Mouse (Mus musculus): ENCODE data around the gene Gas2l2.

The Gas2l2 gene

GRCm38 (mm10) chr11:83443824-83444223, 14.6 kb upstream of the Gas2l2 start:
- DNase-seq (ENCODE audit: low read depth, low spot score), result no peak

GRCm38 (mm10) chr11:83442596-83443267, 13.5 kb upstream of the Gas2l2 start:
- peak; percentile 87 for DNase-seq (ENCODE audit: low read depth, low spot score)

DNA sequence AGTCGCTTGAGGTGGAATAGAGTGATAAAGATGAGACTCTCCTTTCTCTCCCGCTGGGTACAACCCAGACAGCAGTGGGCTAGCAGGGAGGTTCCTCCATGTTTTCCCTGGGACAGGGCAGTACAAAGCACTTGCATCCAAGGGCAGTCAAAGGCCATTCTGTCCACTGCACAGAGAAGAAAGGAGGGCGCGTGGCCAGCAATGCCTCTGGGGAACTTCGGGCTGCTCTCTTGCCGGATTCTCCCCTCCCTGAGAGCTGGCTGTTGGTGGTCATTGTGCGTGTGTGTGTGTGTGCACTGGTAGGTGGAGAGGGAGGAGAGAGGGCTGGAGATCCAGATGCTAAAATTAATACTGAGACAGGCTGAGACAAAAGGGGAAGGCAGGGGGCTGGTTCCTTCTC, 12.0 kb upstream of the Gas2l2 start:
- DNase-seq (ENCODE audit: low read depth, low spot score), result peak; percentile 34

DNA sequence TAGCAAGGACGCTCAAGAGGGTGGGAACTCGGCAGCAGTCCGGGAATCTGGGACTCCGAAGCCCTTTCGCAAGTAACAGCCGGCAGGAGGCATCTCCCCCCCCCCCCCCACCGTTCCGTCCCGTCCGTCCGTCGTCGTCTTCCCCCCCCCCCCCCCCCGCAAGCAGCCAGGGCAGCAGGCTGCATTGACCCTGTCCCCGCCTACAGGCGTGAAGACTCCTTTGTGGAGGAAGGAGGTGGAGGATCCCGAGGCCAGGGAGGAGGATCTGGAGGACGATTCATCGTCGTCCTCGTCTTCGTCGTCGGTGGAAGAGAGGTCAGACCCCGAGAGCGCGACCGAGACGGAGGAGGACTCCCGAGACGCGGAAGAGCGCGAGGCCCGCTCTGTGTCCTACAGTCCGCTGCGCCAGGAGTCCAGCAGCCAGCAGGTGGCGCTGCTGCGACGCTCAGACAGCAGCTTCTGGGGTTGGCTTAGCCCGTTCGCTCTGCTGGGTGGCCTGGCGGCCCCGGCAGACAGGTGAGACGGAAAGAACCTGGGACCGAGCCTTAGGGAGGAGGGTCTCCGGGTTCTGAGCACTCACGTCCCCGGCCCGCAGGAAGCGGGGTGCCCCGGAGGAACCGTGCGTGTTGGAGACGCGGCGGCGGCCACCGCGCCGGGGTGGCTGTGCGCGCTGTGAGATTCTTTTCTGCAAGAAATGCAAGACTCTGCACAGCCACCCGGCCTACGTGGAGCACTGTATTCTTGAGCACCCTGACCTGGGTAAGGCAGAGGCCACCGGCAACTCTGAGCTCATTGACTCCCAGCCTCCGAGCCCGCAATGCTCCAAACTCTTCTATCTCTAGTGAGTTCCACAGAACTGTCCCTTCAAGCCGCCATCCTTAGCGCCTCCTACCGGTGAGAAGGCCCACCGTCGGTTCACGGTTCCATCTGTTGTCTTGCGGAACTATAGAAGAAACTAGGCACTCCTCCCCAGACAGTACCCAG, 11.1 kb upstream of the Gas2l2 start:
- DNase-seq (ENCODE audit: low read depth, low spot score), result peak; percentile 90

GRCm38 (mm10) chr11:83439426-83440060, 10.3 kb upstream of the Gas2l2 start:
- peak; percentile 44 for DNase-seq (ENCODE audit: low read depth, low spot score)

DNA sequence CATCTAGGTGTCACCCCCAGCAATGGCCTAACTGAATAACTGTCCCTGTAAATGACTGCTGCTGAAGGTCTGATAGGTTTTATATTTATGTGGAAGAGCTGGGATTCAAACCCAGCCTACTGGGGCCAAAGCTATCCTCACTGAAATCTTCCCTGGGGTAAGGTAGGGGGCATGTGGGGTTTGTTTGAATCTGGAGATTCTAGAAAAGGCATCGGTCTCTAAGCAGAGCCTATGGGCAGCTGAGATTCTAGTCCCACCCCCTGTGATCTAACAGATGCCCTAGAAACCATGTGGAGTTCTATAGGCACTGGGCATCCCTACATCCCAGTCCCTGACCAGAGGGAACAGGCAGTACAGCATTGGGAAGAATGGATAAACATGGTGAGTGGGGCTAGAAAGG, 8.1 kb upstream of the Gas2l2 start, which contains the start of gene 1700020L24Rik:
Gene 1700020L24Rik, plus strand, starts transcription at position 301 of the 400 bp plus-strand sequence.
- no peak for DNase-seq (ENCODE audit: low read depth, low spot score)

- no peak for DNase-seq (ENCODE audit: low read depth, low spot score)
Observed at GRCm38 (mm10) chr11:83432533-83432932, 3.3 kb upstream of the Gas2l2 start.

GRCm38 (mm10) chr11:83426964-83427363, 2.3 kb downstream of the Gas2l2 start:
- DNase-seq (ENCODE audit: low read depth, low spot score), result no peak

GRCm38 (mm10) chr11:83424681-83425080, 4.6 kb downstream of the Gas2l2 start:
- DNase-seq (ENCODE audit: low read depth, low spot score), result peak; percentile 83

DNA sequence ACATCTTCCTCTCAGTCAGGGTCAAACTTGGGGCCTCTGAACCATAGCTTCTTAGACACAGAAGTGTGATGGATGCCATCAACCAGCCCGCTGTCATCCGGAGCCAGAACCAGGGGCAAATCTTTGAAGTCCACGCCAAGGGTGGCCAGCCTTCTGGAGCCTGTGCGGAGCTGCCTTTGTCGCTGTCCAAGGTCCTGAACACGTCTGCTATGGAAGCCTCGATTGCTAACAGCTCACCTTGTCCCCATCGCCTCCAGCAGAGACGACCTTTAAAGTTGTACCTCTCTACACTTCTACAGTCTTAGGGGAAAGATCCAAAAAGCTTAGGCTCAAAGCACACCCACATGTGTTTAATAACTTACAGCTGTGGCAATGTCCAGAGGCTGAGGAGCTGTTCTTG, 8.0 kb downstream of the Gas2l2 start:
- DNase-seq (ENCODE audit: low read depth, low spot score), result peak; percentile 72

DNA sequence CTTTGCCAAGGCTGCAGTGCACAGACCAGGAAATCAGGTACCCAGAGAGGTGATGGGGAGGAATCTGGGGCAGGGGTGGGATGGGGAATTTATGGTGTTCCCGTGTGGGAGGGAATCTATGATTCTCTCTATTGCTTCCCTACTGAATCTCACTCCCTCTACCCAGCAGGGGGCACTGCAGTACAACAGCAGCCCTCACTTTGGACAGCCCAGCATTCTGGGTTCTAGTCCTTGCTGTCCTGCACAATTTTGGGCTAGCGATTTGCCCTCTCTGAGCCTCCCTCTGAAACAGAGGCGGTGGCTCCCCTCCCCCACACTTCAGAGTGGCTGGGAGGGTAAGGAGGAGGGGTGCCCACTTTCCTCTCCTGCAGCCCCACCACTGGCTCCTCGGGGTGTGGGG, 8.9 kb downstream of the Gas2l2 start:
- no peak for DNase-seq (ENCODE audit: low read depth, low spot score)

DNA sequence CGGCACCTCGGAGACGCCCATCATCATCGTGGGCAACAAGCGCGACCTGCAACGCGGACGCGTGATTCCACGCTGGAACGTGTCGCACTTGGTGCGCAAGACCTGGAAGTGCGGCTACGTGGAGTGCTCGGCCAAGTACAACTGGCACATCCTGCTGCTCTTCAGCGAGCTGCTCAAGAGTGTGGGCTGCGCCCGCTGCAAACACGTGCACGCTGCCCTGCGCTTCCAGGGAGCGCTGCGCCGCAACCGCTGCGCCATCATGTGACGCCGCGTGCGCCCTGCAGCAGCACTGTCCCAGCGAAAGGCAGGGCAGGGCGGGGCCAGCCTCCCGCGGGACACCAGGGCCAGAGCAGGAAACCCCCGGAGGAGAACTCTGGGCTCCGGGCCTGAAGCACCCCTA, 10.7 kb downstream of the Gas2l2 start:
- no peak for DNase-seq (ENCODE audit: low read depth, low spot score)

GRCm38 (mm10) chr11:83417708-83418107, 11.5 kb downstream of the Gas2l2 start:
- no peak for DNase-seq (ENCODE audit: low read depth, low spot score)

- peak; percentile 62 for DNase-seq (ENCODE audit: low read depth, low spot score)
Observed at GRCm38 (mm10) chr11:83417080-83417479, 12.2 kb downstream of the Gas2l2 start.

GRCm38 (mm10) chr11:83410510-83410909, 18.7 kb downstream of the Gas2l2 start:
- no peak for DNase-seq (ENCODE audit: low read depth, low spot score)

GRCm38 (mm10) chr11:83409792-83410291, 19.4 kb downstream of the Gas2l2 start:
- DNase-seq (ENCODE audit: low read depth, low spot score), result no peak

DNA sequence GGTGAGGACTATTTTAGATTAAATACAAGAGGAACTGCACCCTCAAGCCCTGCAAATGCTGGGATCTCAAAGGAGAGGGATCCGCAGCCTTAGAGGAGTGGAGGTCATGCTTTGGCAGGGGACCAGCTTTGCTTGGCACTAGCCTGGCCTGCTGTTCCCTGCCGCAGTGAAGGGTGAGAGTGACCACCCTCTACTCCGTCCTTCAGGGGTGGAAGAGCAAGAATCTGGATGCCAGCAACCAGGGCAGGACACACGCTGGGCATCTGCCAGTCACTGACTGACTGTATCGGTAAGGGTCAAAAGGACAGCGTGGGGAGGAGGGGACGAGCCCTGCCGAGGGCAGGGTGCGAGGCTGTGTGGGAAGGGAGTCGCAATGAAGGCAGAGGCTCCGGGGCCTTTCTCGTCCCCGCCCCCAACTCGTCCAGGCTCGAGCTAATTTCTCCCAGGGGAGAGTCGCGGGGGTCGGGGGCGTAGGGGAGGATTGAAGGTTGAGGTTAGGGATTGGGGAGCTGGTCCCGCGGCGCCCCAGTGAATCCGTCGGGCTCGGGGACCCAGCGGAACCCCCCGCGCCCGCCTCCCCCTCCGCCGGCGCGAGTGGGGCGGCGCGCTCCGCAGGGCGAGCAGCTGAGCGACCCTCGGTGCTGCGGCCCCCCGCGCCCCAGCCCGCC, 20.0 kb downstream of the Gas2l2 start, which contains the start of gene Rasl10b:
Gene Rasl10b, plus strand, starts transcription at position 51 of the 668 bp plus-strand sequence.
- DNase-seq (ENCODE audit: low read depth, low spot score), result no peak

DNA sequence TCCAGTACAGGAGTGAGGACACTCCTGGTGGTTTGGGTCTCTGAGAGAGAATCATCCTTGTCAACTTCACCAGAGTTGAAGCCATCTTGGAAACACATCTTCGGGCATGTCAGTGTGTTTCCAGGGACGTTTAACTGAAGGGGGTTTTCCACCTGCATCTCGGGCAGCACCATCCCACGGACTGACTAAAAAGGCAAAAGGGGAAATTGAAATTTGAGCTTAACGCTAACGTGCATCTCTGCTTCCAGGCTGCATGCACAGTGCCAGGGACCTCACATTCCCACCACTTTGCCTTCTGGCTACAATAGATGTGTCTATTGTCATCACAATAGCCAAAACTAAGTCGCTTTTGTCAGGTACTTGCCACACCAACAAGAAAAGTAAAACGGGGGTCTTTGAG, 21.0 kb downstream of the Gas2l2 start:
- DNase-seq (ENCODE audit: low read depth, low spot score), result no peak

DNA sequence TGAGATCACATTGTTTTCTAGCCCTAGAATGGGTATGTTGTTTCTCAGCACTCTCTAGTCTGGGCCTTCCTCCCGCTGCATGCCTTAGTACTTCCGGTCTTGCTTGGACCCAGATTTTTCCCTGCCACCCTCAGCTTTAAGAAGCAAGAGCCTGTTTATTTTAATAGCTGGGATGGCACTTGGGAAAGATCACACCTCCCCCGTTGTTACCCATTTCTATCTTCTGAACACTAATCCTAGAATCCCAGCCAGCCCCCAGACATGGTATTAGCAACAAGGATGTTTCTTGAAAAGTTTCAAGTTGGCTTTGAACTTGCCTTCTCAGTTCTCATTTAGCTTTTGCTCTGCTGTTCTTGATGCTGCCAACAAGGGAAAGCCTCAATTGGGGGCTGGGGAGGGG, 22.9 kb downstream of the Gas2l2 start:
- DNase-seq (ENCODE audit: low read depth, low spot score), result no peak

- no peak for DNase-seq (ENCODE audit: low read depth, low spot score)
Observed at GRCm38 (mm10) chr11:83403787-83404186, 25.5 kb downstream of the Gas2l2 start.

- no peak for DNase-seq (ENCODE audit: low read depth, low spot score)
Observed at GRCm38 (mm10) chr11:83398724-83399123, 30.5 kb downstream of the Gas2l2 start.
